Mouse (Mus musculus) embryonic facial prominence, embryonic 11.5 days (tissue): Measurements from ENCODE around the gene Cog8. TPM values are rescaled to one million over a fixed set of nuclear protein-coding genes. Genes with fewer than 3 reads are reported as not detected.

Experiments
- ATAC-seq: fragments of 200-750 bp; cut with Nextera tagmentation; replicated peaks from 2 replicates; pipeline ENCODE4 v1.8.0; 2017; ENCODE audit warnings: low read depth; ENCODE audit not compliant: insufficient number of reproducible peaks, low FRiP score, low TSS enrichment
- DNase-seq: peaks from one replicate; pipeline ENCODE4 v3.0.0-alpha.2; 2015; ENCODE audit warnings: low spot score
- H3K27ac ChIP-seq: fragments of 300-500 bp; sonication (generic); replicated peaks from 2 replicates; pipeline ENCODE4 v1.5.1; 2014; ENCODE audit warnings: mild to moderate bottlenecking, low read depth, low read length, control low read depth
- H3K27me3 ChIP-seq: fragments of 300-500 bp; sonication (generic); 2 replicates; pipeline ENCODE4 v1.6.1; 2014; ENCODE audit warnings: mild to moderate bottlenecking, low read length, moderate library complexity, mixed read lengths; ENCODE audit not compliant: control insufficient read depth, insufficient read depth
- H3K36me3 ChIP-seq: fragments of 300-500 bp; sonication (generic); replicated peaks from 2 replicates; pipeline ENCODE4 v1.6.1; 2014; ENCODE audit warnings: low read depth, mild to moderate bottlenecking, low read length, moderate library complexity, mixed read lengths; ENCODE audit not compliant: control insufficient read depth, insufficient read depth
- H3K4me1 ChIP-seq: fragments of 300-500 bp; sonication (generic); 2 replicates; pipeline ENCODE4 v1.6.1; 2014; ENCODE audit warnings: low read length, mixed read lengths; ENCODE audit not compliant: control insufficient read depth, insufficient read depth
- H3K4me2 ChIP-seq: fragments of 300-500 bp; sonication (generic); 2 replicates; pipeline ENCODE4 v1.6.1; 2014; ENCODE audit warnings: low read depth, mild to moderate bottlenecking, control low read depth, low read length, moderate library complexity
- H3K4me3 ChIP-seq: fragments of 300-500 bp; sonication (generic); 2 replicates; pipeline ENCODE4 v1.5.1; 2014; ENCODE audit warnings: low read depth, low read length, control low read depth
- H3K9ac ChIP-seq: fragments of 300-500 bp; sonication (generic); replicated peaks from 2 replicates; pipeline ENCODE4 v1.6.1; 2014; ENCODE audit warnings: mild to moderate bottlenecking, control low read depth, low read length
- H3K9me3 ChIP-seq: fragments of 300-500 bp; sonication (generic); replicated peaks from 2 replicates; pipeline ENCODE4 v1.6.1; 2016; ENCODE audit warnings: mild to moderate bottlenecking, low read length, inconsistent platforms, mixed read lengths; ENCODE audit not compliant: control insufficient read depth
- WGBS: fragments of 180-500 bp; shearing (Covaris S2); extraction: QIAGEN DNeasy Blood & Tissue Kit; methylation state at CpG from one replicate; pipeline ENCODE4 v1.1.7; 2014; 5-methylcytosine and 5-hydroxymethylcytosine counted together
- polyA plus RNA-seq: library from polyadenylated mRNA; unstranded; fragments of >200 nt; fragmentation: Nextera tagmentation; extraction: Ambion mirVana; gene quantifications from 2 replicates; pipeline ENCODE4 v1.2.1, GENCODE M21; 2014

Cog8 gene
- polyA plus RNA-seq, 1 experiment from 2014 or later = 42.0 TPM

DNA sequence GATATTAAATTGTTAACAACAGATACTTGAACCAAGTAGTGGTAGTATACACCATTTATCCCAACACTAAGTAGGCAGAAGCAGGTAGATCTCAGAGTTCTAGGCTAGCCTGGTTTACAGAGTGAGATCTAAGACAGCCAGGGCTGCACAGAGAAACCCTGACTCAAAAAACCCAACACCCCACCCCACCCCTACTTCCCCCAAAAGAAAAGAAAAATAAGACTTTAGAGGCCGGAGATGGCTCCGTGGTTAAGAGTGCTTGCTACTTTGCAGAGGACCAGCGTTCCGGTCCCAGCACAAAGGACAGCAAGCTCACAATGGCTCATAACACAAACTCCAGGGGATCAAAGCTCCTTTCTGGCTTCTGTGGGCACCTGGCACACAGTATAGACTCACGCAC is 29.5 kb upstream of the Cog8 start:
- no peak overlapping the region for H3K4me2 ChIP-seq
- no peaks in the 10 kb centered on the region for H3K27me3 ChIP-seq
- no peak overlapping the region for H3K4me3 ChIP-seq
- no peak for DNase-seq
- no peaks in the 10 kb centered on the region for H3K4me1 ChIP-seq
- no peak overlapping the region for H3K9ac ChIP-seq
- H3K36me3 ChIP-seq = peaks cover 9% of the 10 kb centered on the region
- no peak for ATAC-seq
- no peak overlapping the region for H3K27ac ChIP-seq
- H3K9me3 ChIP-seq = no peaks in the 10 kb centered on the region
- over 99% methylated on average over 5 of the region's 5 CpGs for WGBS

DNA sequence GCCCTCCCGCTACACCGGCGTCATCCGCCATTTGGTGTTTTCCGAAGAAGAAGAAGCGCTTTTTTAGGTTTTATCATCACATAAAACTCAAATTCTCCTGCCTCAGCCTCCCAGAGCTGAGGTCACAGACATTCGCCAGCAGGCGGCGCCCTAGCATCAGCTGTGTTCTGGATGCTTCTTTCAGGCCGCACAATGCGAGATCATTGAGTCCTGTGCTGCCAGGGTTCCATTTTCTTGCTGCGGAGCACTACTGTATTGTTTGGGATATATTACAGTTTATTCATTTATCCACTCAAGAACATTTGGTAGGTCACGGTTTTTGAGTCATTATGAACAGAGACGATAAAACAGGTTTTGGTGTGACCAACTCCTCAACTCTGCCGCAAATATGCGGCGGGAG is 28.9 kb upstream of the Cog8 start:
- 96% methylated on average over 17 of the region's 17 CpGs for WGBS
- H3K4me2 ChIP-seq = no peak overlapping the region
- no peaks in the 10 kb centered on the region for H3K4me1 ChIP-seq
- peaks cover 9% of the 10 kb centered on the region for H3K36me3 ChIP-seq
- H3K9ac ChIP-seq = no peak overlapping the region
- no peak overlapping the region for H3K27ac ChIP-seq
- ATAC-seq (no peak), DNase-seq (no peak)
- no peaks in the 10 kb centered on the region for H3K9me3 ChIP-seq
- H3K27me3 ChIP-seq = no peaks in the 10 kb centered on the region
- H3K4me3 ChIP-seq = no peak overlapping the region

DNA sequence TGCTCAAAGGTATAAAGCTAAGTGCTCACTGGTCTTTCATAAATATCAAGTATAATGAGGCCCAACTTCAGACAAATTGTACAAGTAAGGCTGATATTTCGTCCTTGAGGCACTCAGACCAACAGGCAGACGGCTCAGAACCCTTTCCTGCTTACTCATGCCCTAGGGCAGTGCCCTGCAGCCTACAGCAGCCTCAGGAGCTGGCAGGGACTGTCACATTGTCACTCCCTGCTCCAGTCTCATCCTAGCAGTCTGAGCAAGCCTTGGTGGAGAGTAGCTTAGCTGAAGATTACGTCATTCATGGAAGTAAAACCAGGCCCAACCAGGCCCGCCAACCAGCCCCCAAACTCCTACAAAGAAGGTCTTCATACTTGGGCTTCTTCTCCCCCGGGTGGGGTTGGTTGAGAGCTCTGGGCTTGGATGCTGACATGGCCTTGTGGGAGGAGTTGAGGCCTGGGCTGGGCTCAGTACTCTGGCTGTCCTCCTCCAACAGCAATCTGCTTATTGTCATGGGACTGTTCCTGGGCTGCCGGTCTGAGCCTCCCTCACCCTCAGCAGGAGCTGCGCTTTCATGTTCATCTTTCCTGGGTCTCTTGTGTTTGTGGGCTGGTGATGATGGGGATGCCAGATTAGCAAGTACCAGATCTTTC is 19.9 kb upstream of the Cog8 start:
- WGBS = 88% methylated on average over 7 of the region's 7 CpGs
- Histone ChIP-seq H3K9me3 (no peaks in the 10 kb centered on the region), H3K27me3 (no peaks in the 10 kb centered on the region), H3K4me1 (no peaks in the 10 kb centered on the region), H3K4me3 (no peak overlapping the region), H3K36me3 (peaks cover 13% of the 10 kb centered on the region), H3K27ac (no peak overlapping the region), H3K9ac (no peak overlapping the region), H3K4me2 (no peak overlapping the region)
- ATAC-seq (no peak; the same call in 1 of the 2 replicates), DNase-seq (no peak)

DNA sequence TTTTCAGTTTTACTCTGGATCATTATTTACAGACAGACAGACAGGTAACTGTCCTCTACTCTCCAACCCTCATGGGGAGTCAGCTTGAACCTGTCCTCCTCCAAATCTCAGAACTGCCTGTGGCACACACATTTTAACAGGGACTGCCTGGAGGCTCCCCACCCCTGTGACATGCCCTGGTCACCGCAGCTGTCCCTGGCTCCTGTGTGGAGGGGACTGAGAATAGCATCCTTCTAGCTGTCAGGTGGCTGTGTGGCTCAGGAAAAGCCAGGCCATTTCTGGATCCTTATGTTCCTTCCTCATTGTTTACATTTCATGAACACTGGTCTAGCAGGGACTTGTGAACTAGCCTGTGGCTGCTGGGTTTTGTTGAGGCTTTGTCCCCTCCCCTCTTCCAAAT is 17.6 kb upstream of the Cog8 start:
- Histone ChIP-seq H3K4me3 (no peak overlapping the region), H3K4me2 (no peak overlapping the region), H3K9me3 (no peaks in the 10 kb centered on the region), H3K27me3 (no peaks in the 10 kb centered on the region), H3K9ac (no peak overlapping the region), H3K27ac (no peak overlapping the region), H3K4me1 (no peaks in the 10 kb centered on the region), H3K36me3 (peaks cover 13% of the 10 kb centered on the region)
- ATAC-seq (no peak), DNase-seq (no peak)
- 83% methylated on average over 1 of the region's 1 CpGs for WGBS

DNA sequence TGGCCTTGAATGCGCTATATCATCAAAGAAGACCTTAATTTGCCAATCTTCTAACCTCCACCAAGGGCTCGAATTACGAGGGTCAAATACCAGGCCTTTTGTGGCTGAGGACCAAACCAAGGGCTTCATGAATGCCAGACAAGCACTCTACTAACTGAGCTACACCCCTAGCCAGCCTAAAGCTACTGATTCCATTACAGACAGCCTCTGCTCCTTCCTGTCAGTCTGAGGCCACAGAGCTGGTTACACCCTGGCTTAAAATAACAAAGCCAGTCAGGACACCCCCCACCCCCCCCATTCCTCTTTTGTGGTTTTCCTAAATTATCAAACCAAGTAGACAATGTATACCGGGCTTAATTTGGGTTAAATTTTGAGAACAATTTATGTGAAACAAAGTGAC is 17.2 kb upstream of the Cog8 start:
- Histone ChIP-seq H3K9ac (no peak overlapping the region), H3K36me3 (peaks cover 13% of the 10 kb centered on the region), H3K4me2 (no peak overlapping the region), H3K27ac (no peak overlapping the region), H3K9me3 (no peaks in the 10 kb centered on the region), H3K4me3 (no peak overlapping the region), H3K4me1 (no peaks in the 10 kb centered on the region), H3K27me3 (no peaks in the 10 kb centered on the region)
- WGBS = 69% methylated on average over 4 of the region's 4 CpGs
- ATAC-seq (no peak), DNase-seq (no peak)

DNA sequence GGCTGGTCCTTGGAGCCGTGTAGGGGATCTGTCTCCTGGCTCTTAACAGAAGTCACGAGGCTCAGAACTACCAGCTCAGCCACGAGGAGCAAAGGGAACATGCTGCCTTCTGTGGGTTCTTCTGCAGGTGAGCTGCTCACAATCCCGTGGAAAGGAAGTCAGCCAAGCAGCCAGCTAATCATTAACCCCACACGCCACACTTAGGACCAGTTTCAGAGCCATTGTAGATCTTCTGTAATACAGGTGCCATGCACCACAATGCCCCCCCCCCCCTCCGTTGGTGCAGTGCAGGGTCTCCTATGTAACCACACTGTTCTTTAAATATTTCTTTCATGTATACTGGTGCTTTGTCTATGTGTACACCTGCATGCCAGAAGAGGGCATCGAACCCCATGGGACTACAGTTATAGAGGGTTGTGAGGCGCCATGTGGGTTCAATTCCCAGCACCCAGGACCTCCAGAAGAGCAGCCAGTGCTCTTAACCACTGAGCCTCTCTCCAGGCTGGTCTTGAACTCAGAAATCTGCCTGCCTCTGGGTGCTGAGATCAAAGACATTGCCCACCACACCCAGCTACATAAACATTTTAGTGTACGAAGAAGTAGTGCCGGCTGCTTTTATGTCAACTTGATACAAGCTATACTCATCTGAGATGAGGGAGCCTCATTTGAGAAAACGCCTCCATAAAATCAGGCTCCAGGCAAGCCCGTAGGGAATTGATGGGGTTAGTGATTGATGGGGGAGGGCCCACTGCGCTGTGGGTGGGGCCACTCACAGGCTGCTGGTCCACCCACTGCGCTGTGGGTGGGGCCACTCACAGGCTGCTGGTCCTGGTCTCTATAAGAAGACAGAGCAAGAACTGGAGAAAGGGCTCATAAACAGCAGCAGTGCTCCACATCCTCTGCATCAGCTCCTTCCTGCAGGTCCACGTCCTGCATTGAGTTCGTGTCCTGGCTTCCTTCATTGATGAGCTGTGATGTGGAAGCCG is 9.3 kb upstream of the Cog8 start, which contains the start of gene Tmed6:
TSS of gene Tmed6 (minus strand) at position 134 of the 986 bp plus-strand sequence.
- ATAC-seq (no peak), DNase-seq (no peak)
- no peaks in the 10 kb centered on the region for H3K4me1 ChIP-seq
- H3K4me2 ChIP-seq = no peak within 1 kb of the TSS
- H3K27ac ChIP-seq = no peak within 1 kb of the TSS
- H3K36me3 ChIP-seq = no peaks in the 10 kb centered on the region; the same call in none of the 2 replicates
- H3K27me3 ChIP-seq = no peaks in the 10 kb centered on the region
- WGBS = 66% methylated on average over 17 of the region's 17 CpGs
- no peaks in the 10 kb centered on the region for H3K9me3 ChIP-seq
- H3K9ac ChIP-seq = no peak within 1 kb of the TSS
- H3K4me3 ChIP-seq = no peak within 1 kb of the TSS

DNA sequence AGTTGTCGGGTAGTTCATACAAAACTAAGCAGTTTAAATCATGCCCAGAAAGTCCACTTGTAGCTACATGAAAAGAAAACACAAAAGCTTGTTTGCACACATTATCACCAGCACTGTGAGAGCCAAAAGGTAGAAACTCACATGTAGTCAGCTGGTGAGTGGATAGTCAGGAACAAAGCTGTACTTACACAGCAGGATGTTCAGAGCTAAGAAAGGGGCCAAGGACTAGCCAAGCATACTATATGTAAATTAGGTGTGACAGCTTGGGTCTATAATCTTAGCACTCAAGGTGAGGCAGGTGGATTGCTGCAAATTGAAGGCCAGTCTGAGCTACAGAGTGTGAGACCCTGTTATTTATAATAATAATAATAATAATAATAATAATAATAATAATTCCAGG is 6.1 kb upstream of the Cog8 start:
- DNase-seq (no peak), ATAC-seq (no peak)
- no peak overlapping the region for H3K27ac ChIP-seq
- H3K4me2 ChIP-seq = no peak overlapping the region
- no peak overlapping the region for H3K9ac ChIP-seq
- H3K4me3 ChIP-seq = no peak overlapping the region
- no peaks in the 10 kb centered on the region; the same call in 1 of the 2 replicates for H3K36me3 ChIP-seq
- 88% methylated on average over 1 of the region's 1 CpGs for WGBS
- H3K4me1 ChIP-seq = no peaks in the 10 kb centered on the region; the same call in 1 of the 2 replicates
- no peaks in the 10 kb centered on the region for H3K27me3 ChIP-seq
- no peaks in the 10 kb centered on the region for H3K9me3 ChIP-seq

DNA sequence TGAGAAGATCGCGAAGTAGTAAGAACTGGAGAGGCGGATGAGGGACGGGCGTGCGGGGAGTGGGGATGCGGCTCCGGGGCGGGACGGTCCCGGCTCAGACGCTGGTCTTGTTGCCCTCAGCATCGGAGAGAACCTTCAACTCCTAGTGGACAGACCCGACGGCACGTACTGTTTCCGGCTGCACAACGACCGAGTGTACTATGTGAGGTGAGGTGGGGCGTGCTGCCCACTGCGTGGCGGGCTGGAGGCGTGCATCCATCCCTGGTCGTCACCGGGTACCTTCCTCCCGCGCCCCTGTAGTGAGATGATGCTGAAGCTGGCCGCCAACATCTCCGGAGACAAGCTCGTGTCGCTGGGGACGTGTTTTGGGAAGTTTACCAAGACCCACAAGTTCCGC is 482 bp upstream of the Cog8 start:
- peak; percentile 58 for ATAC-seq
- peaks cover 4% of the 10 kb centered on the region for H3K36me3 ChIP-seq

More for the DNA sequence above, 482 bp upstream of the Cog8 start:
- DNase-seq = no peak
- under 1% methylated on average over 33 of the region's 33 CpGs for WGBS
- H3K9ac ChIP-seq = peak overlapping the region; percentile 74
- H3K27ac ChIP-seq = no peak overlapping the region
- H3K4me2 ChIP-seq = peak overlapping the region; percentile 83
- H3K4me3 ChIP-seq = peak overlapping the region; percentile 99
- H3K9me3 ChIP-seq = no peaks in the 10 kb centered on the region
- H3K27me3 ChIP-seq = no peaks in the 10 kb centered on the region
- no peaks in the 10 kb centered on the region; the same call in 1 of the 2 replicates for H3K4me1 ChIP-seq
